Mouse (Mus musculus) forebrain, embryonic 13.5 days (tissue): Measurements from ENCODE around the gene 9130213A22Rik. TPM values are rescaled to one million over a fixed set of nuclear protein-coding genes. Genes with fewer than 3 reads are reported as not detected.
A peak's percentile ranks its signal among the peaks of the same experiment; 100 is the strongest.

Experiments used
- ATAC-seq: fragments of 200-750 bp; cut with Nextera tagmentation; 2 replicates; pipeline ENCODE4 v1.8.0; 2017
- H3K27ac ChIP-seq: fragments of 300-500 bp; sonication (generic); 2 replicates; pipeline ENCODE4 v1.5.1; 2015; ENCODE audit warnings: inconsistent platforms, mild to moderate bottlenecking, moderate library complexity
- H3K27me3 ChIP-seq: fragments of 300-500 bp; sonication (generic); 2 replicates; pipeline ENCODE4 v1.6.1; 2015; ENCODE audit warnings: mild to moderate bottlenecking, inconsistent platforms
- H3K36me3 ChIP-seq: fragments of 300-500 bp; sonication (generic); 2 replicates; pipeline ENCODE4 v1.6.1; 2015; ENCODE audit warnings: mild to moderate bottlenecking, inconsistent platforms; ENCODE audit not compliant: poor library complexity, severe bottlenecking
- H3K4me1 ChIP-seq: fragments of 300-500 bp; sonication (generic); 2 replicates; pipeline ENCODE4 v1.6.1; 2015; ENCODE audit warnings: inconsistent platforms
- H3K4me2 ChIP-seq: fragments of 300-500 bp; sonication (generic); 2 replicates; pipeline ENCODE4 v1.6.1; 2015; ENCODE audit warnings: inconsistent platforms, mild to moderate bottlenecking, moderate library complexity
- H3K4me3 ChIP-seq: fragments of 300-500 bp; sonication (generic); 2 replicates; pipeline ENCODE4 v1.5.1; 2015; ENCODE audit warnings: mild to moderate bottlenecking, inconsistent platforms
- H3K9ac ChIP-seq: fragments of 300-500 bp; sonication (generic); 2 replicates; pipeline ENCODE4 v1.6.1; 2015; ENCODE audit warnings: mild to moderate bottlenecking, inconsistent platforms
- H3K9me3 ChIP-seq: fragments of 300-500 bp; sonication (generic); replicated peaks from 2 replicates; pipeline ENCODE4 v1.6.1; 2016; ENCODE audit warnings: inconsistent platforms
- WGBS: fragments of 180-500 bp; shearing (Covaris S2); methylation state at CpG from one replicate; pipeline ENCODE4 v1.1.7; 2015; 5-methylcytosine and 5-hydroxymethylcytosine counted together
- polyA plus RNA-seq: library from polyadenylated mRNA; unstranded; fragments of >200 nt; fragmentation: Nextera tagmentation; extraction: Ambion mirVana; gene quantifications from 2 replicates; pipeline ENCODE4 v1.2.1, GENCODE M21; 2015

The 9130213A22Rik gene
- polyA plus RNA-seq, 1 experiment from 2014 or later = 0.34 TPM

- Histone ChIP-seq H3K9ac (no peak overlapping the region), H3K36me3 (no peaks in the 10 kb centered on the region), H3K4me2 (no peak overlapping the region), H3K27ac (peak overlapping the region; percentile 93), H3K9me3 (no peaks in the 10 kb centered on the region), H3K4me3 (no peak overlapping the region), H3K4me1 (peaks cover 36% of the 10 kb centered on the region), H3K27me3 (no peaks in the 10 kb centered on the region)
- ATAC-seq = no peak
- WGBS = 40% methylated on average over 2 of the region's 2 CpGs
Measured at GRCm38 (mm10) chr11:69074776-69075069, 47.7 kb downstream of the 9130213A22Rik start.

DNA sequence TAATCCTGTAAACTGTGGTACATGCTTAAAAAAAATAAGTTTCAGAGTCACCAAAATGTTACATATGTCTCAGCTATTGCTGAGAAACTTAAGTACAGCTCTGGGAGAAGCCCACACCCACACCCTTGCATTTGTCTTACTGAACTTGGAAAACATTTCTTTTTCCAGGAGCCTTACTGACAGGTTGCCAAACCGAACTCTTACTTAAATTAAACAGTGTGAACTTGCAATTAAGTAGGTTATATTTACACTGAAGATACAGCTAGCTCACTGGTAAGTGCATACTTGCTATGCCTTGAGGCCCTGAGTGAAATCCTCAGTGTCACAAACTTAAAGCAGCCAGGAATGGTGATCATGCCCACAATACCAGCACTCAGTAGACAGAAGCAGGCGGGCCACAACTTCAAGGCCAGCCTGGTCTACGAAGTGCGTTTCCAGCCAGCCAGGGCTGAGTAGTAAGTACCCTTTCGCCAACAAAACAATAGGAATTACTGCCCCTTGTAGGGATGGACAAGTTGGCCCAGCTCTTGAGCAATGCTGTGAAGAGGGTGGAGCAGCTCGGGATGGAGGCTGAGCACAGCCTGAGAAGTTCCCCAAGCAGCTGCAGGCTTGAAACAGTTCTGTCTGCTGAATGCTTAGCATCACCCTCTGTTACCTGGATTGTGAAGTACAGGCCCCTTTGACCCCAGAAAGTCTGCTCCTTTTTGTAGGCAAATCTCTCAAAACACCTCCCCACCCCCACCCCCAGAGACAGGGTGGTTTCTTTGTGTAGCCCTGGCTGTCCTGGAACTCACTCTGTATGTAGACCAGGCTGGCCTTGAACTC is 48.2 kb downstream of the 9130213A22Rik start:
- peak overlapping the region; percentile 73 for H3K9ac ChIP-seq
- no peaks in the 10 kb centered on the region for H3K36me3 ChIP-seq
- H3K27ac ChIP-seq = peak overlapping the region; percentile 93
- no peaks in the 10 kb centered on the region for H3K27me3 ChIP-seq
- peak overlapping the region; percentile 26; the same call in 1 of the 2 replicates for H3K4me2 ChIP-seq
- ATAC-seq = no peak
- H3K4me3 ChIP-seq = no peak overlapping the region
- WGBS = 35% methylated on average over 6 of the region's 6 CpGs
- peaks cover 36% of the 10 kb centered on the region for H3K4me1 ChIP-seq
- no peaks in the 10 kb centered on the region for H3K9me3 ChIP-seq

- Histone ChIP-seq H3K4me2 (peak overlapping the region; percentile 74), H3K4me1 (peaks cover 36% of the 10 kb centered on the region), H3K27ac (peak overlapping the region; percentile 93), H3K27me3 (no peaks in the 10 kb centered on the region), H3K9ac (peak overlapping the region; percentile 73), H3K36me3 (no peaks in the 10 kb centered on the region), H3K9me3 (no peaks in the 10 kb centered on the region), H3K4me3 (peak overlapping the region; percentile 38)
- 0% methylated on average over 14 of the region's 14 CpGs for WGBS
- peak; percentile 82 for ATAC-seq
Measured at GRCm38 (mm10) chr11:69073065-69073888, 49.1 kb downstream of the 9130213A22Rik start.

DNA sequence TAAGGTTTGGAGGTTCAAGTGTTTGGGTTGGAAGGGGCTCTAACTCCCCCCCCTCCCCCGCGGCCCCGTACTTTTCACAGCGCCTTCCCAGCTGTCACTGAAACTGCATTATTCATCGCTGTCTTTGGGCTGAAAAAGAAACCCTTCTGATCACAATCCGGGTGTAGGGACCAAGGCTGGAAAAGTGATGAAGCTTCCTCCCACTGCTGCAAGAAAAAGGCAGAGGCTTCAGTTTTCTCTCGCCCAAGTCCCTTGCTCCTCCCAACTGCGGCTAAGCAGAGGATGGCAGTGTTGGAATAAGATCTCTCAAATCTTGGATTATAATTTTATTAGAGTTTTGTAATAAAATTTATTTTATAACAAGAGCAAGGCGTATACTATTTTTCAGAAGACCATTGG is 49.7 kb downstream of the 9130213A22Rik start:
- no peaks in the 10 kb centered on the region for H3K9me3 ChIP-seq
- WGBS = 7% methylated on average over 9 of the region's 9 CpGs
- no peak for ATAC-seq
- peak overlapping the region; percentile 93 for H3K27ac ChIP-seq
- H3K4me2 ChIP-seq = peak overlapping the region; percentile 74
- no peaks in the 10 kb centered on the region for H3K36me3 ChIP-seq
- peak overlapping the region; percentile 38 for H3K4me3 ChIP-seq
- no peaks in the 10 kb centered on the region for H3K27me3 ChIP-seq
- H3K4me1 ChIP-seq = peaks cover 36% of the 10 kb centered on the region
- H3K9ac ChIP-seq = peak overlapping the region; percentile 73

- 83% methylated on average over 11 of the region's 11 CpGs for WGBS
- peak overlapping the region; percentile 93; the same call in 1 of the 2 replicates for H3K27ac ChIP-seq
- H3K4me2 ChIP-seq = peak overlapping the region; percentile 74
- H3K4me1 ChIP-seq = peaks cover 36% of the 10 kb centered on the region
- H3K9ac ChIP-seq = peak overlapping the region; percentile 73
- H3K9me3 ChIP-seq = no peaks in the 10 kb centered on the region
- H3K27me3 ChIP-seq = no peaks in the 10 kb centered on the region
- H3K4me3 ChIP-seq = peak overlapping the region; percentile 38
- ATAC-seq = no peak
- no peaks in the 10 kb centered on the region for H3K36me3 ChIP-seq
Measured at GRCm38 (mm10) chr11:69072234-69072633, 50.2 kb downstream of the 9130213A22Rik start.

DNA sequence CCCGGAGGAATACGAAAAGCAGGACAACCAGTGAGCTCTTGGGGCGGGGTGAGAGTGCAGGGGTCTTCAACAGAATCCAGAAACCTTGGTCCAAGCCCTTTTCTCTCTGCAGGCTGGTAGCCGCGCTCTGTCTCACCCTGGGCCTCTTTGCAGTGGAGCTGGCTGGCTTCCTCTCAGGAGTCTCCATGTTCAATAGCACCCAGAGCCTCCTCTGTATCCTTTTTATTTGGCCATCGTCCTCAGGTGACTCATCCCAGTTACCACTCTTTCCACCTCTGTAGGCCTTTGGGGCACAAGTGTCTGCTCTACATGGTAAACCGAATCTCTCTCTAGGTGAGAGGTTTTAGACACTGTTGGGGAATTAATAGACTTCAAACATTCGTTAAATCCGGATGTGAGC is 51.1 kb downstream of the 9130213A22Rik start:
- no peaks in the 10 kb centered on the region for H3K9me3 ChIP-seq
- 19% methylated on average over 9 of the region's 9 CpGs for WGBS
- peak overlapping the region; percentile 94 for H3K27ac ChIP-seq

DNA sequence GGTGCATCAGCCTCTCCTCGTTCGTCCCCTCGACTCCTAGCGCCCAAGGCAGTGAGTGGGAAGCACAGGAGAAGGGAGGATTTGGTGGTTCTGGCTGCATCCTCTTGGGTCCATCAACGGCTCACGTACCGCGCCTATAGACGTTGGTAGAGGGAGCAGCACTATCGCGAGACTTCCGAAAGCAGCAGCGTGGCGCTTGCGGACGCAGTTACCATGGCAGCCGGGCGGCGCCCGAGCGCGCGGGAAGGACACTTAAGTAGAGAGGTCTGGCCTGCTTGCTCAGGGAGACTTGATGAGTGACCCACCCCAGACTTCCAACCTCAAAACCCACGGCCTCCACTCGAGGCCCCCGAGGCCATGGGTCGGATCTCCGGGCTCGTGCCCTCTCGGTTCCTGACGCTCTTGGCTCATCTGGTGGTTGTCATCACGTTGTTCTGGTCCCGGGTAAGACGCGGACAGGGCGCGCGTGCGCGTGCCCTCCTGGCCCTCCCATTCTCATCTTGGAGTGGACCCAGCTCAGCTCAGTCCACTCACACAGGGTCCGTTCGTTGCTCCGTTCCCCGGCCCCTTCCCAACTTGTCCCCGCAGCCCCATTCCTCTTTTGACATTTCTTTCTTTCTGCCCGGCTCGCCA is 51.7 kb downstream of the 9130213A22Rik start, which contains the start of gene Tmem107:
Tmem107 (plus strand) TSS at position 217 of the 633 bp plus-strand sequence.
- Histone ChIP-seq H3K27me3 (no peaks in the 10 kb centered on the region), H3K4me2 (peak within 1 kb of the TSS; percentile 74), H3K36me3 (no peaks in the 10 kb centered on the region), H3K27ac (peak within 1 kb of the TSS; percentile 94), H3K9ac (peak within 1 kb of the TSS; percentile 91), H3K4me3 (peak within 1 kb of the TSS; percentile 63), H3K4me1 (peaks cover 47% of the 10 kb centered on the region), H3K9me3 (no peaks in the 10 kb centered on the region)
- WGBS = under 1% methylated on average over 47 of the region's 47 CpGs
- peak; percentile 89 for ATAC-seq

More for the DNA sequence above, 51.1 kb downstream of the 9130213A22Rik start:
- Histone ChIP-seq H3K4me3 (peak overlapping the region; percentile 63), H3K4me2 (peak overlapping the region; percentile 74), H3K27me3 (no peaks in the 10 kb centered on the region), H3K4me1 (peaks cover 42% of the 10 kb centered on the region), H3K9ac (peak overlapping the region; percentile 91), H3K36me3 (no peaks in the 10 kb centered on the region)
- no peak for ATAC-seq

- Histone ChIP-seq H3K27ac (peak overlapping the region; percentile 94), H3K4me2 (peak overlapping the region; percentile 74), H3K4me1 (peaks cover 47% of the 10 kb centered on the region), H3K9ac (peak overlapping the region; percentile 91), H3K9me3 (no peaks in the 10 kb centered on the region), H3K36me3 (no peaks in the 10 kb centered on the region), H3K4me3 (peak overlapping the region; percentile 63), H3K27me3 (no peaks in the 10 kb centered on the region)
- 2% methylated on average over 13 of the region's 13 CpGs for WGBS
- no peak for ATAC-seq
Measured at GRCm38 (mm10) chr11:69070093-69070492, 52.3 kb downstream of the 9130213A22Rik start.

Other genes starting within 250 kb of the 9130213A22Rik start
- 0.08 TPM in 1 of 2 replicates, not detected in the other for gene Rnf222, start 234.0 kb downstream of the 9130213A22Rik start, polyA plus RNA-seq
- 787 and 887 TPM in 2 replicates for gene Rpl26, start 221.0 kb downstream of the 9130213A22Rik start, polyA plus RNA-seq
- gene Odf4, start 195.5 kb downstream of the 9130213A22Rik start, polyA plus RNA-seq = 0.23 TPM in 1 of 2 replicates, not detected in the other
- 5.9 and 6.8 TPM in 2 replicates for gene Arhgef15, start 165.1 kb downstream of the 9130213A22Rik start, polyA plus RNA-seq
- gene Slc25a35, start 154.5 kb downstream of the 9130213A22Rik start, polyA plus RNA-seq = 1.2 and 1.4 TPM in 2 replicates
- 46.8 and 49.3 TPM in 2 replicates for gene Rangrf, start 147.4 kb downstream of the 9130213A22Rik start, polyA plus RNA-seq
- 34.9 and 37.7 TPM in 2 replicates for gene Pfas, start 114.1 kb downstream of the 9130213A22Rik start, polyA plus RNA-seq
- 55.6 and 67.4 TPM in 2 replicates for gene Ctc1, start 106.7 kb downstream of the 9130213A22Rik start, polyA plus RNA-seq
- gene Aurkb, start 76.9 kb downstream of the 9130213A22Rik start, polyA plus RNA-seq = 143 and 149 TPM in 2 replicates
- gene Borcs6, start 62.9 kb downstream of the 9130213A22Rik start, polyA plus RNA-seq = 6.6 and 7.9 TPM in 2 replicates
- 55.1 and 57.2 TPM in 2 replicates for gene Tmem107, start 51.8 kb downstream of the 9130213A22Rik start, polyA plus RNA-seq
- 110 and 124 TPM in 2 replicates for gene Vamp2, start 34.1 kb downstream of the 9130213A22Rik start, polyA plus RNA-seq
- gene Per1, start 27.4 kb downstream of the 9130213A22Rik start, polyA plus RNA-seq = 6.0 and 6.4 TPM in 2 replicates
- 0.12 and 0.21 TPM in 2 replicates for gene Hes7, start 2.2 kb downstream of the 9130213A22Rik start, polyA plus RNA-seq
- gene Aloxe3, start 3.3 kb upstream of the 9130213A22Rik start, polyA plus RNA-seq = 1.5 TPM in 1 of 2 replicates, not detected in the other
- not detected in 2 replicates for gene Alox12b, start 34.4 kb upstream of the 9130213A22Rik start, polyA plus RNA-seq
- not detected in 2 replicates for gene Alox8, start 75.3 kb upstream of the 9130213A22Rik start, polyA plus RNA-seq
- 0.18 and 0.29 TPM in 2 replicates for gene Gucy2e, start 114.4 kb upstream of the 9130213A22Rik start, polyA plus RNA-seq
- gene Cntrob, start 201.2 kb upstream of the 9130213A22Rik start, polyA plus RNA-seq = 37.1 and 43.3 TPM in 2 replicates
- gene Trappc1, start 201.4 kb upstream of the 9130213A22Rik start, polyA plus RNA-seq = 208 and 210 TPM in 2 replicates
- gene Kcnab3, start 203.7 kb upstream of the 9130213A22Rik start, polyA plus RNA-seq = 3.7 and 4.0 TPM in 2 replicates
- 72.6 and 78.8 TPM in 2 replicates for gene Rnf227, start 217.9 kb upstream of the 9130213A22Rik start, polyA plus RNA-seq
- 104 and 106 TPM in 2 replicates for gene Chd3, start 246.8 kb upstream of the 9130213A22Rik start, polyA plus RNA-seq